Mouse (Mus musculus): ENCODE measurements around the gene Clec10a. TPM values are rescaled to one million over a fixed set of nuclear protein-coding genes. Genes with fewer than 3 reads are reported as not detected.

The Clec10a gene
- polyA plus RNA-seq, 2 experiments: 1.6 to 1.8 TPM

DNA sequence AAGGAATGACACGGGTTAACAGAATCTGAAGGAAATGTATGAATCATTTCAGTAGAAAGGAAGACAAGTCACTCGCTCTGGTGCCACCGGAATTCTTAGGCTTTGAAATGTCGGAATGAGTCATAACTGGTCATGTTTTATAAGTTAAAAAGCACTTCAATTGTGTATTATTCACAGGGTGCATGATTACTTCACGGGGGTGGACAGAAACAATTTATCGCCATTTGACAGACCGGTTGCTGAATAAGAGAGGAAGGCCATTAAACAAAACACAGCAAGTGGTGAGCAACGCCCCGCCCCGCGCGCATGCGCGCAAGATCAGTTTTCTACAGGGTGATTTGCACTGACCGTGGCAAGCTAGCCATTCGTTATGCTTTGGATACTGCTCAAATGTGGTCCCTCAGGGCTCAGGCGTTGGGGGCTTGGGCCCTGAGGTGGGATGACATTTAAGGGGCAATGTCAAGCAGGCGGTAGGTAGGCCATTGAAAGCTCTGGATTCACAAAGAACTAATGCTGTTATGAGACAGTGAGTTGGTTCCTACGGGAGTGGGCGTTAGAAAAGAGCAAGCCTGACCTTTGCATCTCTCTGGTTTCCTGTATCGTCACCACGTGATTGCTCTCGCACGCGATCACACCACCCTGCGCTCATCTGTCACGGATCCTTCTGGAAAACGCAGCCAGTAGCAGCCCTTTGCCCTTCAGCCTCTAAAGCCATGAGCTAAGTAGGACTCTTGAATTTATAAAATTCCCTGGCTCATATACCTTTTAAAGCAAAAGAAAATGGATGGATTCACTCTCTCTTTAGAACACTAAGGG is 33.5 kb downstream of the Clec10a start:
- Histone ChIP-seq H3K4me2 (replicated peaks; ENCODE audit: low read depth, low read length, severe bottlenecking) (no peak overlapping the region), H3K4me3 (replicated peaks; ENCODE audit: low read length) (no peak overlapping the region), H3K27ac (replicated peaks; ENCODE audit: low read depth, low read length) (no peak overlapping the region), H3K36me3 (ENCODE audit: control insufficient read depth, insufficient read depth, low read length) (no peaks in the 10 kb centered on the region), H3K9ac (ENCODE audit: low read depth, low read length, severe bottlenecking) (no peak overlapping the region), H3K9me3 (ENCODE audit: control insufficient read depth, low read length) (no peaks in the 10 kb centered on the region), H3K27me3 (ENCODE audit: control insufficient read depth, insufficient read depth, low read length) (no peaks in the 10 kb centered on the region), H3K4me1 (ENCODE audit: control insufficient read depth, insufficient read depth, low read length) (peaks cover 8% of the 10 kb centered on the region)
- no peak for TF ChIP-seq POLR2A (IDR thresholded peaks at IDR 0.05; ENCODE audit: borderline replicate concordance, extremely low read depth, insufficient read depth, insufficient read length)
- no peak for DNase-seq (ENCODE audit: low spot score)
- ATAC-seq (ENCODE audit: low FRiP score, low read depth): no peak
- WGBS: 83% methylated on average over 28 of the region's 28 CpGs

DNA sequence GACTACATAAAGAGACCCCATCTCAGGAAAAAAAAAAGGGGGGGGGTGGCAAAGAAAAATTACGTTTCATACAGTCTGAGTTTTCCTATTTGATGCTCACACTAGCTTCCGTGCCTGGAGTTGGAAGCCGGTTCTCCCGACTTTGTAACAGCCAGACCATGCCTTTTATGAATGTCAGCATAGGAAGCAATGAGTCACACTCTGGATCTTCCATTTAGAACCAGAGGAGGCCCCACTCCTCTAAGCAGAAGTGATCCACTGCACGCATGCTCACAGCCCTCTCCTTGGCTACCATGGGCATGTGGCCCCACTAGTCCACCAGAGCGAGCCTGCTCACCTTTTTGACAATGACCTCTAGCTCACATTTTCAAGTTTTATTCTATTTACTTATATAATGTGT is 35.2 kb downstream of the Clec10a start:
- Histone ChIP-seq H3K36me3 (ENCODE audit: control insufficient read depth, insufficient read depth, low read length) (no peaks in the 10 kb centered on the region), H3K4me2 (replicated peaks; ENCODE audit: low read depth, low read length, severe bottlenecking) (no peak overlapping the region), H3K4me3 (replicated peaks; ENCODE audit: low read length) (no peak overlapping the region), H3K27ac (replicated peaks; ENCODE audit: low read depth, low read length) (no peak overlapping the region), H3K4me1 (ENCODE audit: control insufficient read depth, insufficient read depth, low read length) (peaks cover 8% of the 10 kb centered on the region), H3K27me3 (ENCODE audit: control insufficient read depth, insufficient read depth, low read length) (no peaks in the 10 kb centered on the region), H3K9ac (ENCODE audit: low read depth, low read length, severe bottlenecking) (no peak overlapping the region), H3K9me3 (ENCODE audit: control insufficient read depth, low read length) (no peaks in the 10 kb centered on the region)
- WGBS: 81% methylated on average over 6 of the region's 6 CpGs
- ATAC-seq (ENCODE audit: low FRiP score, low read depth) (no peak), DNase-seq (ENCODE audit: low spot score) (no peak)
- TF ChIP-seq POLR2A (IDR thresholded peaks at IDR 0.05; ENCODE audit: borderline replicate concordance, extremely low read depth, insufficient read depth, insufficient read length): no peak

DNA sequence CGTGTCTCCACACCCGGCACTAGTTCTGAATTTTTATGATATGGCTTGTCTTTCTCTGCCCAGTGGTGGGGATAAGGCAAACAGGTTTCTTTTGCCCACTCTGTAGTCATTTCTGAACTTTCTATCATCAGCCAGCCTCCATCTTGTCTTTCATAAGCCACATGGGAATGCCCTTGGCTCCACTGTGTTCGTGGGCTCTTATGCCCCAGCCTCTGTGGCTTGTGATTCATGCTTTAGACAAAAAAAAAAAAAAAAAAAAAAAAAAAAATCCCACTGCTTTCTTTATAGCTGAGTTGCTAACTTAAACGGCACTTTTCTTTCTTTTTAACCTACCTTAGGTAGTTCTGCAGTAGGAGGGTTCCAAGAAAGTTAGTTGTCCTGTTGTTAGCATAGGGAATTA is 36.2 kb downstream of the Clec10a start:
- no peak for TF ChIP-seq POLR2A (IDR thresholded peaks at IDR 0.05; ENCODE audit: borderline replicate concordance, extremely low read depth, insufficient read depth, insufficient read length)
- no peak for ATAC-seq (ENCODE audit: low FRiP score, low read depth)
- no peaks in the 10 kb centered on the region for H3K9me3 ChIP-seq (ENCODE audit: control insufficient read depth, low read length)
- H3K36me3 ChIP-seq (ENCODE audit: control insufficient read depth, insufficient read depth, low read length): no peaks in the 10 kb centered on the region
- H3K4me1 ChIP-seq (ENCODE audit: control insufficient read depth, insufficient read depth, low read length): peaks cover 8% of the 10 kb centered on the region
- WGBS: 50% methylated on average over 4 of the region's 4 CpGs
- H3K27ac ChIP-seq (replicated peaks; ENCODE audit: low read depth, low read length): no peak overlapping the region
- H3K9ac ChIP-seq (ENCODE audit: low read depth, low read length, severe bottlenecking): no peak overlapping the region
- no peak overlapping the region for H3K4me2 ChIP-seq (replicated peaks; ENCODE audit: low read depth, low read length, severe bottlenecking)
- H3K4me3 ChIP-seq (replicated peaks; ENCODE audit: low read length): no peak overlapping the region
- H3K27me3 ChIP-seq (ENCODE audit: control insufficient read depth, insufficient read depth, low read length): no peaks in the 10 kb centered on the region
- no peak for DNase-seq (ENCODE audit: low spot score)

DNA sequence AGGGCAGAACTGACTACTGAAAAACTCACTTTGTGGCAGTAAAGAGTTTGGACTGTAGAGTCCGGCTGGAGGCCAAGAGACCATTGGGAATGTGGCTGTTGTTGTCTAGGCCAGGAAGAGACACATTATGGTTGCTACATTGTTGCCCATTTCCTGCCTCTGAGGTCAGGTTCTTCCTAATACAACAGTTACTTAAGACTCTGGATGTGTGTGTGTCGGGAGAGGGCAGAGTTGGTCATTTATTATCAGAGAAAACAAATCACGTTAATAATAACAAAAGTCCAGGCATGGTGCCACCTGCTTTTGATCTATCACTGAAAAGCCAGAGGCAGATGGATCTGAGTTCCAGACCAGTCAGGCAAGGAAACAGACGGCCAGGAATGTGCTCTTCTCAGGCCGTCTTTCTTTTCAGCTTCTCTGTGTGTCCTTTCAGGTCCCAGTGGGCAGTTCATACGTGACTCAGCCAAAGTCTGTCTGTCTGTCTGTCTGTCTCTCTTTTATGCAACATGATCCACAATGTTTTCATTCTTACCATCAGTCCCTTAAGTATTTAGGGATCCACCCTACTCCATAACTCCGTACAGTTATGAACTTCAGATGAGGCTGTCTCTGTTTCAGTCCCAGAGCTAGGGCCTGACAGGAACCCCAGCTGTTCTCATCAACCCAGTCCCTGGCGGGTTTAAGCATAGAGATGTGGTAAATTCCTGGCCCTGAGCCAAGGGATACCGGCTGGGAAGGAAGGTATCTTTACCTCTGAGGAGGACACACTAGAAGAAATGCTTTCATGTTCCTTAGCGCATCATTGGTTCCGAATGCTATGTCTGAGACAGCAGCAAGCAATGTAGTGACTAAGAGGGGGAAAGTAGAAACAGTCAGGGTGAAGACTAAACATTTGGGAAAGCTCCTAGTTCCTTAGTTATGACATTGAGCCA is 37.6 kb downstream of the Clec10a start:
- Histone ChIP-seq H3K27me3 (ENCODE audit: control insufficient read depth, insufficient read depth, low read length) (no peaks in the 10 kb centered on the region), H3K36me3 (ENCODE audit: control insufficient read depth, insufficient read depth, low read length) (no peaks in the 10 kb centered on the region), H3K4me3 (replicated peaks; ENCODE audit: low read length) (no peak overlapping the region), H3K27ac (replicated peaks; ENCODE audit: low read depth, low read length) (no peak overlapping the region), H3K4me1 (ENCODE audit: control insufficient read depth, insufficient read depth, low read length) (peaks cover 8% of the 10 kb centered on the region), H3K9me3 (ENCODE audit: control insufficient read depth, low read length) (no peaks in the 10 kb centered on the region), H3K9ac (ENCODE audit: low read depth, low read length, severe bottlenecking) (no peak overlapping the region), H3K4me2 (replicated peaks; ENCODE audit: low read depth, low read length, severe bottlenecking) (no peak overlapping the region)
- no peak for DNase-seq (ENCODE audit: low spot score)
- no peak for TF ChIP-seq POLR2A (IDR thresholded peaks at IDR 0.05; ENCODE audit: borderline replicate concordance, extremely low read depth, insufficient read depth, insufficient read length)
- 49% methylated on average over 11 of the region's 11 CpGs for WGBS
- no peak for ATAC-seq (ENCODE audit: low FRiP score, low read depth)

DNA sequence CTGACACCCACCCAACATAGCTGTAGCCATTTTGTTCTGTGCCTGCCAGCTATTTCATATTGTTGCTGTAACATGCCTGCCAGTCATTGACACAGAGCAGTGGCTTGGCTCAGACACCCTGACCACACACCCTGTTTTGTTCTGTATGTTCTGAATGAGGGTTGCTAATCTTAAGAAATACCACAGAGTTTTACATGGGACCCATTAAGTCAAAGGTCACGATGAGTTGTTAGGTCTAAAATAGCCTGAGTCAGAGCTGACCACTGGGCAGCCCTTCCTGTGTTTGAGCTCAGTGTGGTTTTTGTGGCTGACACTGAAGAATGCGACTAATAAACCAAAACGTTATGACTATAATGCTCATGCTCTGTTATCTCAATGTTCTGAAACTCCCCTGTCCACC is 42.3 kb downstream of the Clec10a start:
- H3K4me2 ChIP-seq (replicated peaks; ENCODE audit: low read depth, low read length, severe bottlenecking): no peak overlapping the region
- no peaks in the 10 kb centered on the region for H3K9me3 ChIP-seq (ENCODE audit: control insufficient read depth, low read length)
- no peak overlapping the region for H3K4me3 ChIP-seq (replicated peaks; ENCODE audit: low read length)
- H3K9ac ChIP-seq (ENCODE audit: low read depth, low read length, severe bottlenecking): no peak overlapping the region
- 80% methylated on average over 3 of the region's 3 CpGs for WGBS
- no peak overlapping the region for H3K27ac ChIP-seq (replicated peaks; ENCODE audit: low read depth, low read length)
- no peaks in the 10 kb centered on the region for H3K36me3 ChIP-seq (ENCODE audit: control insufficient read depth, insufficient read depth, low read length)
- TF ChIP-seq POLR2A (IDR thresholded peaks at IDR 0.05; ENCODE audit: borderline replicate concordance, extremely low read depth, insufficient read depth, insufficient read length): no peak
- ATAC-seq (ENCODE audit: low FRiP score, low read depth): no peak
- H3K27me3 ChIP-seq (ENCODE audit: control insufficient read depth, insufficient read depth, low read length): no peaks in the 10 kb centered on the region
- DNase-seq (ENCODE audit: low spot score): no peak
- peaks cover 7% of the 10 kb centered on the region for H3K4me1 ChIP-seq (ENCODE audit: control insufficient read depth, insufficient read depth, low read length)

All from limb, embryonic 14.5 days (tissue).